Mouse (Mus musculus): ENCODE data around the gene Tfap2a. TPM values are rescaled to one million over a fixed set of nuclear protein-coding genes. Genes with fewer than 3 reads are reported as not detected.

Tfap2a gene
- polyA plus RNA-seq, 1 experiment = 0.36 TPM

- no peak overlapping the region for H3K4me3 ChIP-seq
- H3ac ChIP-seq (ENCODE audit: control insufficient read depth, insufficient read length) = no peak overlapping the region
- H3K27me3 ChIP-seq (ENCODE audit: control insufficient read depth, insufficient read depth, insufficient read length) = peaks cover 60% of the 10 kb centered on the region
- no peaks in the 10 kb centered on the region for H3K79me2 ChIP-seq (ENCODE audit: control insufficient read depth, insufficient read depth)
- no peak overlapping the region for H3K4me2 ChIP-seq (ENCODE audit: low read depth)
- H3K36me3 ChIP-seq (ENCODE audit: control insufficient read depth, insufficient read depth) = no peaks in the 10 kb centered on the region
- no peak for TF ChIP-seq POLR2AphosphoS2 (IDR thresholded peaks at IDR 0.05; ENCODE audit: insufficient read length, low read depth)
- no peak for TF ChIP-seq MAX (IDR thresholded peaks at IDR 0.05; ENCODE audit: low read depth)
- no peak for TF ChIP-seq E2F4 (IDR thresholded peaks at IDR 0.05; ENCODE audit: insufficient read depth)
- TF ChIP-seq CEBPB (IDR thresholded peaks at IDR 0.05; ENCODE audit: insufficient read depth, poor library complexity, severe bottlenecking) = no peak
- TF ChIP-seq MYOD1 (IDR thresholded peaks at IDR 0.05; ENCODE audit: control insufficient read depth in 1 of 3, insufficient read length in 2 of 3, low read depth in 2 of 3) = no peak
- TF ChIP-seq MYOG (IDR thresholded peaks at IDR 0.05; ENCODE audit: control insufficient read depth in 1 of 3, insufficient read depth in 1 of 3, insufficient read length in 2 of 3, low read depth in 2 of 3) = no peak
- TF ChIP-seq SRF (IDR thresholded peaks at IDR 0.05; ENCODE audit: control insufficient read depth, insufficient read length, low read depth) = no peak
- TF ChIP-seq USF1 (IDR thresholded peaks at IDR 0.05; ENCODE audit: low read depth) = no peak
These were observed 30.5 kb downstream of the Tfap2a start for GRCm38 (mm10) chr13:40707646-40708045.

DNA sequence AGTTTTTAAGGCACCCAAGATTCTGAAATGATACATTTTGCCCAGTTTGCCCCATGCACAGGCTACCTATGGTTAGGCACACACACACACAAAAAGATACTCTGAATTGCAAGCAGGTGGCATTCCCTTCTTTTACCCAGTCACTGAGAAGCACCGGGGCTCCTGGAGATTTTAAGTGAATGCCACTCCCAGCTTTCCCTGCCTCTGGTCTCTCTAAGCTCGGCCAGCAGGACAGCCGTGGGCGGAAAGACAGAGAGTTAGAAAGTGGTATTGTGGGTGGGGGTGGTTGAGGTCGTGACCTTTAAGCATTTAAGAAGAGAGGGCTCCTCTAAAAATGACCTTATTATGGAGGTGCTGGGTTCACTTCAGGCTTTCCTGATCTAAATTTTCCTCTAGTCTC lies 31.6 kb downstream of the Tfap2a start:
- no peak for TF ChIP-seq TCF3 (IDR thresholded peaks at IDR 0.05; ENCODE audit: insufficient read length, low read depth)
- TF ChIP-seq E2F4 (IDR thresholded peaks at IDR 0.05; ENCODE audit: insufficient read depth) = no peak
- no peak for TF ChIP-seq CEBPB (IDR thresholded peaks at IDR 0.05; ENCODE audit: insufficient read depth, poor library complexity, severe bottlenecking)
- no peak for TF ChIP-seq USF1 (IDR thresholded peaks at IDR 0.05; ENCODE audit: low read depth)
- TF ChIP-seq TCF12 (IDR thresholded peaks at IDR 0.05; ENCODE audit: insufficient read depth, poor library complexity, severe bottlenecking) = no peak
- no peak for TF ChIP-seq SRF (IDR thresholded peaks at IDR 0.05; ENCODE audit: control insufficient read depth, insufficient read length, low read depth)
- TF ChIP-seq REST (IDR thresholded peaks at IDR 0.05; ENCODE audit: insufficient read depth, insufficient read length) = no peak
- TF ChIP-seq MYOD1 (IDR thresholded peaks at IDR 0.05; ENCODE audit: control insufficient read depth in 1 of 3, insufficient read length in 2 of 3, low read depth in 2 of 3) = no peak
- no peak for TF ChIP-seq MAX (IDR thresholded peaks at IDR 0.05; ENCODE audit: low read depth)
- no peak for TF ChIP-seq POLR2A (IDR thresholded peaks at IDR 0.05; ENCODE audit: insufficient read length, low read depth)
- no peak for TF ChIP-seq POLR2AphosphoS2 (IDR thresholded peaks at IDR 0.05; ENCODE audit: insufficient read length, low read depth)
- no peak for TF ChIP-seq MYOG (IDR thresholded peaks at IDR 0.05; ENCODE audit: control insufficient read depth in 1 of 3, insufficient read depth in 1 of 3, insufficient read length in 2 of 3, low read depth in 2 of 3)
- peaks cover 63% of the 10 kb centered on the region for H3K27me3 ChIP-seq (ENCODE audit: control insufficient read depth, insufficient read depth, insufficient read length)
- H3K79me2 ChIP-seq (ENCODE audit: control insufficient read depth, insufficient read depth) = no peaks in the 10 kb centered on the region
- H3ac ChIP-seq (ENCODE audit: control insufficient read depth, insufficient read length) = no peak overlapping the region
- no peaks in the 10 kb centered on the region for H3K36me3 ChIP-seq (ENCODE audit: control insufficient read depth, insufficient read depth)
- H3K4me3 ChIP-seq = no peak overlapping the region
- no peak overlapping the region for H3K4me2 ChIP-seq (ENCODE audit: low read depth)

GRCm38 (mm10) chr13:40705821-40706425 lies 32.3 kb downstream of the Tfap2a start:
- no peak for TF ChIP-seq MYOG (IDR thresholded peaks at IDR 0.05; ENCODE audit: control insufficient read depth in 1 of 3, insufficient read depth in 1 of 3, insufficient read length in 2 of 3, low read depth in 2 of 3)
- TF ChIP-seq POLR2AphosphoS2 (IDR thresholded peaks at IDR 0.05; ENCODE audit: insufficient read length, low read depth) = no peak
- TF ChIP-seq E2F4 (IDR thresholded peaks at IDR 0.05; ENCODE audit: insufficient read depth) = no peak
- TF ChIP-seq REST (IDR thresholded peaks at IDR 0.05; ENCODE audit: insufficient read depth, insufficient read length) = no peak
- TF ChIP-seq MAX (IDR thresholded peaks at IDR 0.05; ENCODE audit: low read depth) = no peak
- TF ChIP-seq CEBPB (IDR thresholded peaks at IDR 0.05; ENCODE audit: insufficient read depth, poor library complexity, severe bottlenecking) = no peak
- TF ChIP-seq TCF12 (IDR thresholded peaks at IDR 0.05; ENCODE audit: insufficient read depth, poor library complexity, severe bottlenecking) = no peak
- TF ChIP-seq USF1 (IDR thresholded peaks at IDR 0.05; ENCODE audit: low read depth) = no peak
- no peak for TF ChIP-seq SRF (IDR thresholded peaks at IDR 0.05; ENCODE audit: control insufficient read depth, insufficient read length, low read depth)
- no peak for TF ChIP-seq POLR2A (IDR thresholded peaks at IDR 0.05; ENCODE audit: insufficient read length, low read depth)
- no peak for TF ChIP-seq MYOD1 (IDR thresholded peaks at IDR 0.05; ENCODE audit: control insufficient read depth in 1 of 3, insufficient read length in 2 of 3, low read depth in 2 of 3)
- no peak for TF ChIP-seq TCF3 (IDR thresholded peaks at IDR 0.05; ENCODE audit: insufficient read length, low read depth)
- H3K4me2 ChIP-seq (ENCODE audit: low read depth) = no peak overlapping the region
- no peaks in the 10 kb centered on the region for H3K79me2 ChIP-seq (ENCODE audit: control insufficient read depth, insufficient read depth)
- H3K27me3 ChIP-seq (ENCODE audit: control insufficient read depth, insufficient read depth, insufficient read length) = peaks cover 62% of the 10 kb centered on the region
- H3ac ChIP-seq (ENCODE audit: control insufficient read depth, insufficient read length) = no peak overlapping the region
- H3K4me3 ChIP-seq = no peak overlapping the region
- no peaks in the 10 kb centered on the region for H3K36me3 ChIP-seq (ENCODE audit: control insufficient read depth, insufficient read depth)

- Histone ChIP-seq H3K4me3 (no peak overlapping the region), H3K27me3 (ENCODE audit: control insufficient read depth, insufficient read depth, insufficient read length) (peaks cover 60% of the 10 kb centered on the region), H3K4me2 (ENCODE audit: low read depth) (no peak overlapping the region), H3K36me3 (ENCODE audit: control insufficient read depth, insufficient read depth) (no peaks in the 10 kb centered on the region), H3ac (ENCODE audit: control insufficient read depth, insufficient read length) (no peak overlapping the region), H3K79me2 (ENCODE audit: control insufficient read depth, insufficient read depth) (no peaks in the 10 kb centered on the region)
- TF ChIP-seq TCF3 (IDR thresholded peaks at IDR 0.05; ENCODE audit: insufficient read length, low read depth) = no peak
- no peak for TF ChIP-seq MAX (IDR thresholded peaks at IDR 0.05; ENCODE audit: low read depth)
- TF ChIP-seq MYOD1 (IDR thresholded peaks at IDR 0.05; ENCODE audit: control insufficient read depth in 1 of 3, insufficient read length in 2 of 3, low read depth in 2 of 3) = no peak
These were observed 33.2 kb downstream of the Tfap2a start for GRCm38 (mm10) chr13:40704864-40705455.
